Mouse (Mus musculus): Measurements from ENCODE around the gene Zfp85.
"Not testable (repeated sequence)": the region's sequence is repeated elsewhere in the genome, so short reads cannot be mapped to it uniquely, and the experiment has no call there.

Gene Zfp85

DNA sequence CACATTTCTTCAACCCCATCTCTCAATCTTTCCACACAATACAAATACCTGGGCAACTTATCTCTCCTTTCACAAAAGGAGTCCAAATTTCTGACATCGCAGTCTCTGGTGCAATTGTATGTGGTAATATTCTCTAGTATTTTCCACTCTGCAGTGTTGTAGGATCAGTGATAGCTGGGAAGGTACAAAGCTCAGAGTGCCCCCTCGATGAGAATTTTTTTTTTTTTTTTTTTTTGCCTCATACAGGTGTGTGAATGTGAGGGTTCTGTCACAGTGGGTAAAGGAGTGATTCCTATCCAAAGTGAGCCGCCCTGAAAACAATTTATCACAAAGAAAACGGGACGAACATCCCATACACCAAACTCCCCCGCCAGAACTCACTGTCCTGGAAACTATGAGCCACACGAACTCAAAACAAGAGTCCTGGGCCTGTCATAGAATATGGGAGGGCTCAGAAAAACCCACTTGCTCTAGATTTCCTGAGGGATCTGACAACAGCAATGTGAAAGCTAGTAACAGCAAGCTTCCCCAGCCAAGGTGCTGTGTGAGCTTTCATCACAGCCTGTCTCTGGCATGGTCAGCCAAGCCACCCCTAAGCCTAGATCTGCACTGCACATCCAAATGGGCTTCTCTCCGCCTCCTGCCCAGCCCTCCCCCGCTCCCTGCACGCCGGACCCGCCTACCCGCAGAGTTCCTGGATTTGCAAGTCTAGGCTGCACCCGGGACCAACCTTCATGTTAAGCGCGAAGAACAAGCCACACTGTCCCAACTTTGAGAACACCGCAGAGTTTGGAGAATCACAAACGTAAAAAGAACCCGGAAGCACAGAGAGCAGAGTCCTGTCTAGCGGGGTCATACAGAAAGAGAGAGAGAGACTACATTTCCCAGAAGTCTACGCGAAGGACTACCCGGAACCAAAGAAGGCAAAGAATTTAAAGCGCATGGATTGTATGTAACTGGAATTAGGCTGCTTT lies at the start of gene Zfp85:
Zfp85 (minus strand) TSS at position 896 of the 974 bp plus-strand sequence.
- DNase-seq (ENCODE audit: low spot score) = peak; percentile 49

GRCm38 (mm10) chr13:67799151-67799550 lies 44.1 kb upstream of the Zfp85 start:
- not testable (repeated sequence) for DNase-seq (ENCODE audit: low spot score)

DNA sequence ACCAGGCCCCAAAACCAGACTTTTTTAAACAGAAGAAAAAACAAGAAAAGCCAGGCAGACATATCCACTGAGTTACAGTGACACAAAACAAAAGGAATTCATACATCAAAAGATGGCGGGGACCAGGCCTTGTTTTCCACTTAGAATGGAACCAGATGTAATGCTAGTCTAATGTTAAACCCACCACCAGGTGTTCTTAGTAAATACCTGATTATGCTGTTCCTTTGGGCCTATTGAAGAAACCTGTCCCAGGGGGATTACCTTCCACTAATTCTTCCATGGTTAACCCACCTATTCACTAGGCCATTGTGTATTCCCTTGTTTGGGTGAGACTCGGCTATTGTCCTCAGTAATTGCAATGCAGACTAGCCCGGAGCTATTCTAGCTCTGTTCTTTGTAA lies 43.6 kb upstream of the Zfp85 start:
- no peak for DNase-seq (ENCODE audit: low spot score)

DNA sequence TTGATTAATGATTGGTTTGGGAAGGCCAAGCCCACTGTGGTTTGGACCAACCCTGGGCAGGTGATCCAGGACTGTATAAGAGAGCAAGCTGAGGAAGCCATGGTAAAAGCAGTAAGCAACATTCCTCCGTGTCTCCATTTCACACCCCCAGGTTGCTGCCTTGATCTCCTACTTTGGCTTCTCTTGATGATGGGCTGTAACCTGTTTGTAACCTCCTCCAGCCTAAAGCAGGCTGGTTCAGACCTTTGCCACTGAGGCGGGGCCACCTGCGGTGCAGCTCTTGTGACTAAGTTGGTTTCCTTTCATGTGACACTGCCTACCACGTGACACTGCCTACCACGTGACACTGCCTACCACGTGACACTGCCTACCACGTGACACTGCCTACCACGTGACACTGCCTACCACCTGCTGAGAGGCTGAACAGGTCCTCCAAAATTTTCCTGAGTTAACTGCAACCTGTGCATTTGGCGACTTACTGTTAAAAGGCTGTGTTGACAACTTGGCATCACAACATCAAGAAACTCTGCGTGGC lies 37.0 kb upstream of the Zfp85 start:
- DNase-seq (ENCODE audit: low spot score) = no peak

DNA sequence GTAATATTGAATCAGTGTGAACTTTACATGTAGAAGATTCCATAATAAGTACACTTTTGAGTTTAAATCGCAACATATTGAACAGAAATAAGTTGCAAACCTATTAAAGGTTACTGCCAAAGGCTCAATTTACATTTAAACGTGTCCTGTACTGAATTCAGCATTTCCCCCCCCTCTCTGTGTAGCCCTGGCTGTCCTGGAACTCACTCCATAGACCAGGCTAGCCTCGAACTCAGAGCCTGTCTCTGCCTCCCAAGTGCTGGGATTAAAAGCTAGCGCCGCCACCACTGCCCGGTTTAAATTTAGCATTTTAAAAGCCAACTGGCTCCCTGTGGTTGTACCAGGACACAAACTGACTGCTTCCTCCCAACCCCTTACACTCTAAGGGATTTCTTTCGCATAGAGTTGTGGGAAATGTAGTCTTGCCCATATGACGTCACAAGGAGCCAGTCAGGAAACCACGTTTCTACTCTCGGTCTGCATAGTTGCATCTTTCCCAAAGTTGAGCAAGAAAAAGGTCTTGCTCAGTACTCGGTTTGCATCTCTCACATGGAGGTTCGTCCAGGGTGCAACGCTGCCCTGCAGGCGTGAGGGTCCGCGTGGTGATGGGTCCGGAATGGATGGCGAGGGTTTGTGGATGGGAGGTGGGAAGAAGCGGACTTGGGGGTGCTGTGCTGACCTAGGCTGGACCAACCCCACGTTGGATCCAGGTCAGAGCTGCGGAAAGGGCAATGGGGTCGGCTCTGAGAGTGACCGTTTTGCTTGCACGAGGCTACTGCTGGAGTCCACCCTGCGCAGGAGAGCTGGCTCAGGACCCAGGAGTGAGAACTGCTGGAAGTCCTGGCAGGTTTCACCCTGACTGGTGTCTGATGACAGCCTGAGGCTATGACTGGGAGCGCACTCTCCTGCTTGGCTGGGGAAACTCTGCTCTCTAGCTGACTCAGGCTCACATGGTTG lies 24.5 kb upstream of the Zfp85 start, which contains the start of gene Zfp493:
Zfp493 (plus strand) TSS at position 429 of the 957 bp plus-strand sequence.
- peak; percentile 36 for DNase-seq (ENCODE audit: low spot score)

DNA sequence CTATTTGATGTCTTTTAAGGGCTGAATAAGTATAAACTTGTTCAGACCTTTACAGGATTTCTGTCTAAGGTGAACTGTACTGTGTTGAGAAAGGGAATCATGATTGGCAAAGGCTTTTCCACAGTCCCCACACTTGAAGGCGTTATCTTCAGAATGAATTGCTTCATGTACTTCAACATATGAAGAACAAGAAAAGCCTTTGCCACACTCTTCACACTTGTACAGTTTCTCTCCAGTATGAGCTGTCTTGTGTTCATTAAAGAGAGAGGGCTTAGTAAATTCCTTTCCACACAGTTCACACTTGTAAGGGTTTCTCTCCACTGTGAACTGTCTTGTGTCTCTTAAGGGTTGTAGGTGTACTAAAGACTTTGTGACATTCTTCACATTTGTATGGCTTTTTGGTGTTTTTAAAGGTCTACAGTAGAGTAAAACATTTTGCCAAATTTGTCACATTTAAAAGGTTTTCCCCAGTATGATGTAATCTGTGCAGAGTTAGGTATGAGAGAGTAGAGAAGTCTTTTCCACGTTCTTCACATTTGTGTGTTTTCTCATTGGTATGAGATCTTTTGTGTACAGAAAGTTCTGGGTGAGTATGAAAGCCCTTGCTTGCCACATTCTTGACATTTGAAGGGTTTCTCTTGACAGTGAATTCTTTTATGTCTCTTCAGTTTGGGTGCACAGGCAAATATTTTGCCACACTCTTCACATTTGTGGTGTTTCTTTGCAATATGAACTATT lies 8.2 kb upstream of the Zfp85 start:
- DNase-seq (ENCODE audit: low spot score) = no peak

- no peak for DNase-seq (ENCODE audit: low spot score)
Measured at GRCm38 (mm10) chr13:67759966-67760365, 4.9 kb upstream of the Zfp85 start.

- no peak for DNase-seq (ENCODE audit: low spot score)
Measured at GRCm38 (mm10) chr13:67755761-67756160, 733 bp upstream of the Zfp85 start.

- DNase-seq (ENCODE audit: low spot score) = no peak
Measured at GRCm38 (mm10) chr13:67743896-67744295, 11.1 kb downstream of the Zfp85 start.

GRCm38 (mm10) chr13:67742941-67743340 lies 12.1 kb downstream of the Zfp85 start:
- no peak for DNase-seq (ENCODE audit: low spot score)

GRCm38 (mm10) chr13:67734391-67734790 lies 20.6 kb downstream of the Zfp85 start:
- not testable (repeated sequence) for DNase-seq (ENCODE audit: low spot score)

- DNase-seq (ENCODE audit: low spot score) = not testable (repeated sequence)
Measured at GRCm38 (mm10) chr13:67729441-67729840, 25.6 kb downstream of the Zfp85 start.

DNA sequence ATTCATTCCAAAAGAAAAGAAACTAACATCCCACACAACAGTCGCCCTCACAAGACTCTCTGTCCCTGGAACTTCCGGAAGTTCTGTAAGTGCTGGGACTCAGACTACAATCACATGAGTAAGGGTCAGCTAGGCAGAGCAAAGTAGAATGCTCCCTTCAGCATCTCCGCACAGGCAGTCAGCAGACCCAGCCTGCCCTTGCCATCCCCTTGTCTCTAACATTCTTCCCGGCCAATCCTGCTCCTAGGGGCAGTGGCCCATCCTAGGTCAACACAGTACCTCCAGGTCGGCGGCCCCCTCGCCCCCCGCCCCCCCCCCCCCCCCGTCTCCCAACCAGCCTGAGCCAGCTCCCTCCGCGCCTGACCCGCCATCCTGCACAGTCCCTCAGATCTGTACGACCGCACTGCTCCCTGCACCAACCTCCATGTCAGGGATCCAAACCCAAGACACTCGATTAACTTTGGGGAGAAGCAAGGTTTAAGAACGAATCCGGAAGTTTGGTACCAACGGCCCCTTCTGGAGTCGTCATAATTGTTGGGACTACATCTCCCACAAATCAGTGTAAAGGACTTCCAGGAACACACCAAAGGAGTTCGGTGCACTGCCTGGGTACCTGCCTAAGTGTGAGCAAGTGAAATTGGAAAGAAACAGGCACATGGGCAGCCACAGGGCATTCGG lies 26.2 kb downstream of the Zfp85 start, which contains the start of gene Zfp65:
Zfp65 (minus strand) TSS at position 533 of the 678 bp plus-strand sequence.
- DNase-seq (ENCODE audit: low spot score) = peak; percentile 36

DNA sequence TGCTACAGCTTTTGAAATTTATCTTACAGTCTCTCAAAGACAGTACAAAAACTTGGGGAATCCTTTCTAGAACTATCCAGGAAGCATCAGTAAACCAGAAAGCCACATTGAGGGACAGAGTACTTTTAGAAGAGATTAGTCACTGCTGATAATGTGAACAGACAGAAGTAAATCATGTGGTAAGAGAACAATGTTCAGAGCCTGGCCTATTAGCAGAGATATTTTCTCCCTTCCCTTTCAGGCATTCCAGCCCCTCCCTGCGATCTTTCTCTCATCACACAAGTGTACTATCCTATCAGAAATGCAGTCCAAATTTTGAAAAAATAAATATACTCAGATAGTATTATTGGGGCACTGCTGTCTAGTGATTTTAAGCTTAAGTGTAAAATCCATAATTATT lies 26.9 kb downstream of the Zfp85 start:
- DNase-seq (ENCODE audit: low spot score) = no peak

- not testable (repeated sequence) for DNase-seq (ENCODE audit: low spot score)
Measured at GRCm38 (mm10) chr13:67725331-67725730, 29.7 kb downstream of the Zfp85 start.

GRCm38 (mm10) chr13:67723848-67724479 lies 31.1 kb downstream of the Zfp85 start:
- peak; percentile 83 for DNase-seq (ENCODE audit: low spot score)
